Mouse (Mus musculus) embryonic fibroblast, embryonic 13.5 days (primary cell): ENCODE measurements around the gene Adgra3.

ENCODE experiments used
- CTCF ChIP-seq: IDR thresholded peaks from 2 replicates; pipeline ENCODE4 v1.5.1; 2011; ENCODE audit warnings: mild to moderate bottlenecking, control low read depth, low read length, moderate library complexity, borderline replicate concordance; ENCODE audit not compliant: insufficient read depth
- POLR2A ChIP-seq: IDR thresholded peaks from 2 replicates; pipeline ENCODE4 v1.6.1; 2011; ENCODE audit warnings: low read depth, mild to moderate bottlenecking, control low read depth, low read length, moderate library complexity

DNA sequence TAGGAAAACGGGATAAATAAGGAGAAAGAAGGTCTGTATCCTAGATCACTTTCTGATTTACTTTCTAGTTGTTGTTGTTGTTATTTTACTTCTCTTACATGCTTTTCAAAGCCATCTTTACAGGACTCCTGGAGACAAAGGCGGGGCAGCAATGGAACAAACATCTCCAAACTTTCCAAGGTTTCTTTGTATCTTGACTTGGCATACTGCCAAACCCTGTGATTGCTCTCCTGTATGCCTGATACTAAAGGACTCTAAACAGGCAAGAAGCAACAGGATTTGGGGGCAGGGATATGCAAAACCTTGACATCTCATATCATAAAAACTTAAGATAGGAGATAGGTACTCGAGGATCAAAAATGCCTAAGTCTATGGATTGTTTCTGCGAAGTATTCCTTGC lies 6.3 kb downstream of the Adgra3 start:
- no peak for TF ChIP-seq CTCF
- no peak for TF ChIP-seq POLR2A
